Mouse (Mus musculus) layer of hippocampus, adult 9-10 months (tissue): ENCODE results near the gene Atf7.
"Not testable (repeated sequence)": the region's sequence is repeated elsewhere in the genome, so short reads cannot be mapped to it uniquely, and the experiment has no call there.

ENCODE experiments used
- DNase-seq: peaks from one replicate; pipeline ENCODE4 v3.0.0; 2022; ENCODE audit warnings: low spot score

Atf7 gene

GRCm38 (mm10) chr15:102624970-102625686 lies at the start of gene Atf7, which contains the start of gene Gm28047:
TSS of gene Atf7 (minus strand) at chr15:102625464.
TSS of gene Gm28047 (minus strand) at chr15:102625067.
- peak; percentile 99 for DNase-seq

- no peak for DNase-seq
Observed at GRCm38 (mm10) chr15:102673548-102673947, 48.3 kb upstream of the Atf7 start.

- DNase-seq = no peak
Observed at GRCm38 (mm10) chr15:102672215-102673071, 47.2 kb upstream of the Atf7 start, which contains the start of gene Atp5g2. TSS of gene Atp5g2 (minus strand) at chr15:102672352.

- no peak for DNase-seq
Observed at GRCm38 (mm10) chr15:102671721-102672214, 46.5 kb upstream of the Atf7 start.

- peak; percentile 94 for DNase-seq
Observed at GRCm38 (mm10) chr15:102670767-102671575, 45.7 kb upstream of the Atf7 start.

- DNase-seq = no peak
Observed at GRCm38 (mm10) chr15:102670281-102670680, 45.0 kb upstream of the Atf7 start.

GRCm38 (mm10) chr15:102669571-102669970 lies 44.3 kb upstream of the Atf7 start:
- DNase-seq = no peak

GRCm38 (mm10) chr15:102665494-102665893 lies 40.2 kb upstream of the Atf7 start:
- no peak for DNase-seq

- no peak for DNase-seq
Observed at GRCm38 (mm10) chr15:102663825-102664224, 38.6 kb upstream of the Atf7 start.

- not testable (repeated sequence) for DNase-seq
Observed at GRCm38 (mm10) chr15:102662601-102663000, 37.3 kb upstream of the Atf7 start.

GRCm38 (mm10) chr15:102657926-102658381 lies 32.7 kb upstream of the Atf7 start:
- DNase-seq = no peak

GRCm38 (mm10) chr15:102656658-102657057 lies 31.4 kb upstream of the Atf7 start:
- no peak for DNase-seq

- not testable (repeated sequence) for DNase-seq
Observed at GRCm38 (mm10) chr15:102651928-102652660, 26.8 kb upstream of the Atf7 start.

GRCm38 (mm10) chr15:102651107-102651506 lies 25.8 kb upstream of the Atf7 start:
- no peak for DNase-seq

GRCm38 (mm10) chr15:102635817-102636216 lies 10.6 kb upstream of the Atf7 start:
- DNase-seq = peak; percentile 51

GRCm38 (mm10) chr15:102634684-102635083 lies 9.4 kb upstream of the Atf7 start:
- DNase-seq = no peak

- DNase-seq = no peak
Observed at GRCm38 (mm10) chr15:102625687-102626055, 407 bp upstream of the Atf7 start.

GRCm38 (mm10) chr15:102624291-102624969 lies 834 bp downstream of the Atf7 start:
- DNase-seq = no peak

- no peak for DNase-seq
Observed at GRCm38 (mm10) chr15:102623121-102623520, 2.1 kb downstream of the Atf7 start.

GRCm38 (mm10) chr15:102622536-102622935 lies 2.7 kb downstream of the Atf7 start:
- no peak for DNase-seq

GRCm38 (mm10) chr15:102620765-102621164 lies 4.5 kb downstream of the Atf7 start:
- no peak for DNase-seq
